8 mouse cellular contexts compared by ENCODE assay signal in genomic region chr6:145187093-145188088, GRCm38 (mm10). TPM values are rescaled to one million over a fixed set of nuclear protein-coding genes. Genes with fewer than 3 reads are reported as not detected.
DNase-seq lines count a peak whose midpoint lies in the region; ATAC-seq lines count a peak whose summit lies in the region.

No protein-coding gene starts in this region.

- 51% methylated on average over 27 of the region's 27 CpGs for WGBS in heart, embryonic 16.5 days

- peak overlapping the region; percentile 47 for H3K4me3 ChIP-seq in heart, embryonic 16.5 days (ENCODE audit: low read length)

- peak overlapping the region; percentile 43 for H3K9ac ChIP-seq in heart, embryonic 16.5 days (ENCODE audit: low read length)

- H3K36me3 ChIP-seq in heart, embryonic 16.5 days (ENCODE audit: control insufficient read depth, insufficient read depth), result no peaks in the 10 kb centered on the region

- peak; percentile 19; the same call in 1 of the 2 replicates for ATAC-seq in heart, embryonic 16.5 days (replicated peaks; ENCODE audit: extremely low read depth, insufficient read depth, low FRiP score)

- no peak overlapping the region for H3K27ac ChIP-seq in heart, embryonic 16.5 days (ENCODE audit: low read length)

- no peaks in the 10 kb centered on the region for H3K4me1 ChIP-seq in heart, embryonic 16.5 days (ENCODE audit: control insufficient read depth, insufficient read depth, low read length)

- no peaks in the 10 kb centered on the region for H3K27me3 ChIP-seq in heart, embryonic 16.5 days (ENCODE audit: control insufficient read depth, insufficient read depth, low read length)

- no peaks in the 10 kb centered on the region for H3K9me3 ChIP-seq in heart, embryonic 16.5 days (replicated peaks; ENCODE audit: control insufficient read depth, low read length)

- H3K4me2 ChIP-seq in heart, embryonic 16.5 days (ENCODE audit: low read depth, low read length), result peak overlapping the region; percentile 66

- peak; percentile 75 for DNase-seq in A20 (ENCODE audit: low read depth, low spot score)
- peak; percentile 57 for DNase-seq in MEL-GATA-1-ER (ENCODE audit: extremely low read depth, low read depth)
- peak; percentile 73 for DNase-seq in embryo, embryonic 10.5 days (ENCODE audit: low spot score)
- DNase-seq in layer of hippocampus, postnatal 10 days (ENCODE audit: low spot score in 2 of 2), result peak; percentile 41 to 66
- peak; percentile 20 for DNase-seq in lung, postnatal 25 days (ENCODE audit: low spot score)
- peak; percentile 62 to 77 for DNase-seq in right cerebral cortex, postnatal 10 days (ENCODE audit: low spot score in 2 of 2)
- DNase-seq in adrenal gland, postnatal 10 days, result no peak

RNA-seq across cellular contexts. Expression of gene Casc1, which starts 23.4 kb away (rescaled TPM):
- polyA plus RNA-seq in heart, embryonic 16.5 days (2015; fragmentation: Nextera tagmentation; extraction: Ambion mirVana), result 0.53 and 0.74 TPM in 2 replicates
- 1 to 10 TPM; 1.4 to 2.2 TPM for total RNA-seq in layer of hippocampus, postnatal 10 days (2021)
- under 1 TPM; 0.27 to 0.79 TPM for total RNA-seq in adrenal gland, postnatal 10 days (2021)

RNA-seq across cellular contexts. Expression of gene Etfrf1, which starts 23.5 kb away (rescaled TPM):
- polyA plus RNA-seq in heart, embryonic 16.5 days (2015; fragmentation: Nextera tagmentation; extraction: Ambion mirVana), result 58.1 and 62.0 TPM in 2 replicates
- 10 to 100 TPM; 20.3 to 22.6 TPM for total RNA-seq in layer of hippocampus, postnatal 10 days (2021)
- 100 to 1,000 TPM; 143 to 163 TPM for total RNA-seq in adrenal gland, postnatal 10 days (2021)

Comparison
In these comparisons a context has a peak if more than half of its experiments do, and no peak if none do; other contexts are left out.
1. RNA of gene Etfrf1, which starts 23.5 kb away (total RNA-seq): 143 to 163 TPM in adrenal gland, postnatal 10 days; 20.3 to 22.6 TPM in layer of hippocampus, postnatal 10 days; every median in the first group is over 4 times any median in the second.